Mouse (Mus musculus) cerebellum, postnatal 25 days (tissue): ENCODE measurements around the gene Taf8.
A peak's percentile ranks its signal among the peaks of the same experiment; 100 is the strongest.

Experiments used
- DNase-seq, 2 experiments: peaks; one replicate each; pipeline ENCODE4 v3.0.0; 2021; ENCODE audit warnings: mixed read lengths in 2 of 2

Gene Taf8

DNA sequence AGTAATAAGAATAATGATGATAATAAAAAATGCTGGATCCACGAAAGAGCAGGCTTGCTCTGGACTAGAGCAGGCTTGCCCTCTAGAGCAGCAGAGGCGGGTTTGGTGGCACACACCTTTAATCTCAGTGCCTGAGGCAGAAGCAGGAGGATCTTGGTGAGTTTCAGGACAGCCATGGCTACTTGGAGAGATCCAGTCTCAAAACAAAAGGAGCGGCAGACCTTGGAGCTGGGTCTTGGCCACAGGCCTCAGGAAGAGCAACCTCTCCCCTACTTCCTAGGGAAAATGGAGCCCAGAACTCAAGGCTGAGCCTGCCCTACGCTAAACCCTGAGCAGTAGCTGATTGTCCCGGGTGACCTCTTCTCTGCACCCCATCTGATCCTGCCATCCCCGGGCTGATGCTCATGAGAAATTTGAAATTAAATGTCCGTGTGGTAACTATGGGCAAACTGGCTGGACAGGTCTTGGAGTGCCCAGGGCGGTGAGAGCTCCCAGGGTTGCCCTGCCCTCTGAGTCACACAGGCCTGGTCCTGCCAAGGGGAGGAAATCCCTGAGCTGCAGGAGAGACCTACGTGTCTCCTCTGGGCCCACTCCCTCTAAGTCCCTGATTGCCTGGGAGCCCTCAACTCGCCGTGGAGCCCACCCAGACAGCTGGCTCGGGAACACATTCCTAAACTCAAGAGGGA lies 51.1 kb downstream of the Taf8 start:
- DNase-seq: no peak

DNA sequence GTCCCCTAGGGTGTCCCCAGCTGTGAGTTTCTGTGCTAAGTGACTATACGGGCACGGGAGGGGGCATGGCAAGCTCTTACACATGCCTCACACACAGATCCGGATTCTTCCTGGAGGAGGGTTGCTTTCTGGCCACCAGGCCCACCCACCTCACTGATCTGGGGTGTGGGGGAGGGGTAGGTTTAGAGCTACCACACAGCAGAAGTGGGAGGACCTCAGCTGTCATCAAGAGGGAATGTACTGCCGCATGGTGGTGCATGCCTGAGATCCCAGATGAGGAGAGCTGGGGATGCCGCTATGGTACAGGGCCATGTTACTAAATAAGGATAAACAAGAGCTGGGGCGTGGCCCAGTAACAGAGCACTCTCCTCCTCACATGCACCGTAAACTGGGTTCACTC lies 51.9 kb downstream of the Taf8 start:
- no peak for DNase-seq

GRCm38 (mm10) chr17:47449432-47449831 lies 52.7 kb downstream of the Taf8 start:
- DNase-seq: no peak

- DNase-seq: no peak
Measured at GRCm38 (mm10) chr17:47448523-47449372, 53.3 kb downstream of the Taf8 start.

DNA sequence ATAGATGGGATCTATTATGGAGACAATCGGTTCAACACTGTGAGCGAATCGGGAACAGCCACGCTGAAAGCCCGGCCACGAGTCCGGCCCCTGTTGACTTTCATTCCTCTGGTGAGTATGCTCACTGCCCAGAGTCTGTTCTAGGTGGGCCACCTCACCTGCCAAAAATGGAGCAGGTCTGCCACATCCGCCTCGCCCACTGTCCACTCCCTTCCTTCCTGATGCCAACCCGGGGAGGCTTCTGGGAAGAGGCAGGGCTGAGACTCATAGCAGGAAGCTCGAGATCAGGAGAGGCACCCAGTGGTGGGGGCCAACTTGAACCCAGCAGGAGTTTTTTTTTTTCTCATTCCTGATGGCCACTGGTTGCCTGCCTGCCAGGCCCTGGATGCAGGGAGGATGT lies 55.5 kb downstream of the Taf8 start:
- no peak for DNase-seq

GRCm38 (mm10) chr17:47446025-47446424 lies 56.1 kb downstream of the Taf8 start:
- DNase-seq: no peak

DNA sequence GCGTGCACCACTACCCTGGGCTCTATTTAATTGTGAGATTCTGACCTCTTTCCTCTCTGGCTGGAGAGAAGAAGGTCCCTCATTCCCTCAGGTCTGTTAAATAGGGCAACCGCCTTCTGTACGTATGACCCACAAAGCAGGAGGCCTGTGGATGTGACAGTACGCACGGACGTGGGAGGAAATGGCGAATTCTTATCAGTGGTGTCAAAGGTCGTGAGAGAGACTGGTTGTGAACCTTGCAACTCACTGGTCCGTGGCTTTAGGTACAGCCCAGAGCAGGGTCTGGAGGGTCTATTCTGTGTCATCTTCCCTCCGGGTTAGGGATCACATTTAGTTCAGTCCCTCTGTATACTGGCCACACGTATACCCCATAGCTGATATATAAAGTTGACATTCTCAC lies 56.6 kb downstream of the Taf8 start:
- no peak for DNase-seq

DNA sequence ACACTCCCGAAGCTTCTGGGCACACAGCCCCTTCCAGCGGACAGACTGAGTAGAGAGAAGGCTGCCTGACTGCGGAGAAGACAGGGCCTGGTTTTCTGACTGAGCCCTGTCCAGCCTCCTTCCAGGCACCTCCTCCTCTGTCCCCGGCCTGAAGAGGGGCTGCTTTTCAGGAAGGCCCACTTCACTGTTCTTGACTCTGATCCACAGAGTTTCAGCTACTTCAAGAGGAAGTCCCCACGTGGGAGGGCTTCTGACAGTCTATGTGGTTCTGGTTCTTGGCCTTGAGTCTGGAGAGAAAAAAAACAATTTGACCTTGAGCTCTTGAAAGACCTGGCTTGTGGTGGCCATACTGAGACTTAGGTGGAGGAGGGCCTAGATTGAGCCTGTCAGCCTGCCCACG lies 58.0 kb downstream of the Taf8 start:
- no peak for DNase-seq

DNA sequence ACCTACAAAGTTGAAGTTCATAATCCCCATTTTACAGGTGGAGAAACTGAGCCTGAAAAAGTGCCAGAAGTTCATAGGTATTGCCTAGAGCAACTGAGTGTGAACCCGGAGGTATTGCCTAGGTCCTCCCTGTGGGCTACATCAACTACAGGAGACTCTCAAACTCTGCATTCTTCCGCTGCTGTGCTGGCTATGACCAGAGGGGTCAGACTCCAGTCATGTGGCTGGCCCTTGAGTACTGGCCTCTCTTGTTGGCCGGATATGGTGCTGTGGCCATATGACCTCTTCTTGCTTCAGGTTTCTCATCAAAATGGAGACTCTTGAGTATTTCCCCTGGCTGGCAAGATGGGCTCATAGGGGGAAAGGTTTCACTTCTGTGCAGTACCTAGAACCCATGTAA lies 59.8 kb downstream of the Taf8 start:
- no peak for DNase-seq

- no peak for DNase-seq
Measured at GRCm38 (mm10) chr17:47441296-47442051, 60.6 kb downstream of the Taf8 start.

- DNase-seq: peak in 1 of 2 experiments; percentile 18
Measured at GRCm38 (mm10) chr17:47440359-47440890, 61.7 kb downstream of the Taf8 start.

GRCm38 (mm10) chr17:47439396-47440028 lies 62.6 kb downstream of the Taf8 start:
- no peak for DNase-seq

DNA sequence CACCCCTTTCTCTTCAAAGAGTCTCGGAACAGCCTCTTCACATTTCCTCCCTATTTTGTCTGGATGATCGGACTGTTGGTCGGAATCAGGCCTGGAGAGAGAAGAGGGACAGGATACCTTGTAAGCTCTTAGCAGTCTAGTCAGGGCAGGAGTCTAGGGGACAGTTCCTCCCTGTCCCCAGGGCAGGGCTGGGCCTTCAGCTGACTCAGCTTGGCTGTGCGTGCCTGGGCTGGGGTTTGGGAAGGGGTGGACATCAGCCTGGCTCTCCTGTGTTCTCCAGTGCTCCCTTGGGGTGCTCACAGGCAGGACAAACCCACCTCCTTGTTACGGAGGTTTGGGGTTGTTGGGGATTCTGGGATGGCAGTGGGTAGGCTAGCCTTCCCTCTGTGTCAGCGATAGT lies 63.5 kb downstream of the Taf8 start:
- no peak for DNase-seq

DNA sequence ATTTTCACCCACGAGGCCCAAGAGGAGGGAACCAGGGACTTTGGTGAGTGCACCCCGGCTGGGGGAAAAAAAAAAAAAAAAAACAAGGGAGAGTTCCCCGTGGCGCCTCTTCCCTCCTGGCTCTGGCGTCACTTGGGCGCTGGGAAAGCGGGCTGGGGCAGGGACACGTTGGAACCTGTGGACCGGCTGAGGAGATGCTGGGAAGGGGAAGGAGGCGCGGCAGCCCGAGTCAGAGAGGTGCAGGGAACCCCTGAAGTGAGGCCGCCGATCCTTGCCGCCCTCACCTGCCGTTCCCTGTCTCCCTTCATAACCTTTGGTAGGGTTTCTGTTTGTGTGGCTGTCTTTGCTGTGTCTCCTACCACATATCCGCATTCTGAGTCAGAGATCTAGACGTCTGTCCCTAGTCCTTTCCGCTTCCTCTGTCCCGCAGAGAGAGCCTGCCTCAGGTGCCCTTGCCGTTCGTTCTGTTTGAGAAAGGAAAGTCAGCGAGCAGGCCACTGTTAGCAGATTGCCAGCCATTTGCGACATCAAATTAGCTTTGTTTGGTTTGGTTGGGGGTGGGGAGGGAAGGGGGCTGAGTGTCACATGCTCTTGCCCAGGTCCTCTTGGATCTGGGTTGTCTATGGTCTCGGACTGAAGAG lies 65.1 kb downstream of the Taf8 start, which contains the start of gene 1700001C19Rik:
1700001C19Rik (minus strand) TSS at position 470 of the 641 bp plus-strand sequence.
- DNase-seq: peak in 1 of 2 experiments; percentile 14

GRCm38 (mm10) chr17:47436156-47436906 lies 65.8 kb downstream of the Taf8 start, which contains the start of gene AI661453:
AI661453 (plus strand) TSS chr17:47436615.
- DNase-seq: peak in 1 of 2 experiments; percentile 30
